Mouse (Mus musculus) layer of hippocampus, adult 11-12 months (tissue): Measurements from ENCODE around the gene Tmem14c.
"Not testable (repeated sequence)": the region's sequence is repeated elsewhere in the genome, so short reads cannot be mapped to it uniquely, and the experiment has no call there.

Experiments
- DNase-seq: peaks from one replicate; pipeline ENCODE4 v3.0.0; 2022; ENCODE audit warnings: low spot score

The Tmem14c gene

DNA sequence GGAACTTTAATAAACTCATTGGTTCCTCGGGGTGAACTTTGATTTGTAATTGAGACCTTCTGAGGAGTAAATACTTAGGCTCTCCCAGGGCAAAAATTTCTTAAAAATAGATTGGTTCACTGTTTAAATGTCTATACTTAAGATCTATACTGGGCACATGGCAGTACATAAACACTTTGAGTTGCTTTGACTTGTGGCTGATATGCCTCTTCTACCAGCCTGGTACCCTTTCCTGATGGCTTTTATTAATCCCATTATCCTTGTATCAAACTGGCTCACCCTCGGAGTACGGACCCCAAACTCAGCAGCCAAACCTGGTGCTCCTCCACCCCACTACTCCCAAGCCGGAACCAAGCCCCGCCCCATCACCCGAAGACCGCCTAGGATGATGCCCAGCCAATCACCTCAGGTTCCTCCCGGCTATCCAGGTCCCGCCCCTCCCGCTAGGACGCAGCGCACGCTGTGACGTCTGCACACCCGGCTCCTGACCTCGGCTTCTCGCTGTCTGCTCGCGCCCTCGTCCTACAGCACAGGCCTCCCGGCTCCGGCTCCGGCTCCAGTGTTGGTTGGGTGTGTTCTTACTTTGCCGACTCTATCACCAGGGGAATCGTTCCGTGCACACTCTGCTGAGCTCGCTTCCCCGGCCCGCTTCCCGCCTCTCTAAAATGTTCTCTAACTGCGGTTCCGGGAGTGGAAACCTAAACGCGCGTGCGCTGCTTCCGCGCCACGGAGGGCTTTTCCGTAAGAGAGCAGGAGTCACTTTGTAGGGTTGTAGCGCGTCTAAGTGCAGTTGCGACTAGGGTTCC, at the start of gene Tmem14c:
Gene Tmem14c (plus strand): TSS at position 464 of the 806 bp plus-strand sequence.
- peak; percentile 92 for DNase-seq

DNA sequence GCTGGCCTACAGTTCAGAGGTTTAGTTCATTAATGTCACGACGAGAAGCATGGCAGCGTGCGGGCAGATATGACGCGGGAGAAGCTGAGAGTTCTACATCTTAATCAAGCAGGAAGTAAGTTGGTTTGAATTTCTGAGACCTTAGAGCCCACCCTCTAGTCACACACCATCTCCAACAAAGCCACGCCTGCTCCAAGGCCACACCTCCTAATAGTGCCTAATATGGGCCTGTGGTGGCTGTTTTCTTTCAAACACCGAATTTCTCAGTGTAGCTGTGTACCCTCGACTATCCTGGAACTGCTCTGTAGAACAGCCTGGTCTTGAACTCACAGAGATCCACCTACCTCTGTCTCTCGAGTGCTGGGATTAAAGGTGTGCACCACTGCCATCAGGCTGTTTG, 48.5 kb upstream of the Tmem14c start:
- no peak for DNase-seq

DNA sequence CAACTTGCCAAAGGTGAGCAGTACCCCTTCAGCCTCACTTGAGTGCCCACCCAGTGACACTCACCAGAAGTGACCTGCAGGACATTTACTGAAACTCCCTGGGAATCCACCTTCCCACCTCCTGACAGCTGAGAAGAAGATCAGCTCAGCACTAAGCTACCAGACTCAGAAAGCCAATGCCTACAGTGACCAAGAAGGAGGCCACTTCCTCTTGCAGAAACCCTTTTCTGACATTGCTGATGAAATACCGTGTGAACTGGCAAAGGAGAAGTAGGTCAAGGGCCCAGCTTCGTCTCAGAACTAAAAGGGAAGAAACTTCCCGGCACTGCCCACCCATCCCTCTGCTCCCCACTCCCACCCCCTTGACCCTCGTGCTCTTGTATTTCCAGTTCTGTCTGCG, 47.5 kb upstream of the Tmem14c start:
- DNase-seq = peak; percentile 9

DNA sequence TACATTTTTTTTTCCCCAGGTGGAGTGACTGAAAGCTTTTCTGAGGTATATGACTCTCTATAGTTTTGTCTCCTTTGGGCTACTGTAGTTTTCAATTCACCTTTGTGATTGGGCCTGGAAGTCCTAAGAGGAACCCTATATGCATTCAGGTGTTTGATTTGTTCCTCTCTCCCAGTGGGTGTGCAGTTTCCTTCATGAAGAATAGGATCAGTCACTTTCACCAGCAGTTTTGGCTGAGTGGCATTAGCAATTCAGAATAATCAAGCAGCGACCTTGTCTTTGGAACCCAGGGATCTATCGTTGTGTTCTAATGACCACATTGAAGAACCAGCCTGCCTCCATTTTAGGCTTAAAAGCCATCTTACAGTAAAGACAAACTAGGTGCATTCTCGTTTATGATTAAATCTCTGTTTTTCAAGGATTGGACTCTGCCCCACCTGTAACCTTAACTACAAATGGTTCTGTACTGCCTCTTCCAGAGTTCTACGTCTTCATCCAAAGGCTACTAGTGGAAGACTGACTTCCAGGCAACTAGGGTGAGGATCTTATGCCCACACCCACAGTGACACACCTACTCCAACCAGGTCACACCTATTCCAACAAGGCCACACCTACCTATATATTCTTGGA, 46.2 kb upstream of the Tmem14c start:
- DNase-seq = no peak

DNA sequence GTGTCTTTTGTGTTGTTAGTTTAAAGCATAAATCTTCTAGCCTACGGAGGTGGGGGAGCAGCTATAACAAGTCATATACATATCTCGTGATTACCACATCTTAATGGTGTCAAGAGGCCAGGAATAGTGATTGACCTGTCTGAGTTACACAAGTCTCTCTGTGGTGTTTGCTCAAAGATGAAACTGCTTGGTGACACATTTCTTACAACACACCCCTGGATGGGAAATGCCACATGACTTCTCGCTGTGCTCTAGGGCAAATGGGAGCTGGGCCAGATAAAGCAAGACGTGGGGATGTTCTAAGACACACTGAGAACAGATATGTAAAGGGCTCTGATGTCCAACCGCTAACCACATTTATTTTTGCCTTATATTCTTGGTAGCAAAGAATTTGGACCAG, 44.8 kb upstream of the Tmem14c start:
- DNase-seq = no peak

DNA sequence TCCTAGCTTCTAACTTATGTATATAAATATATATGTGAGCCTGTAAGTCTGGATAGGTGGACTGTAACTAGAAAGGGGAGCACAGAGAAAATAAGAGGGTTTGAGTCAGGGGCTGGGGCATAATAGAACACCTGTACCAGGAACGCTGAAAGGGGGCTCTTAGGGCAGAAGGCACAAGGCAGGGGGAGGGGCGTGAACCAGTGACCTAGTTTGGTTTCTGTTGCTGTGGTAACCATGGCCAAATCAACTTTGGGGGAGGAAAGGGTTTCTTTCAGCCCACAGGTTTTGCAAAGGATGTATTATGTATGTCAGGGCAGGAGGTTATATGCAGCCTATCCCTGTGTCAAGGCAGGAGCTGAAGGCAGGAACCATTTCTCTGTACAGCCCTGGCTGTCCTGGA, 44.3 kb upstream of the Tmem14c start:
- DNase-seq = no peak

DNA sequence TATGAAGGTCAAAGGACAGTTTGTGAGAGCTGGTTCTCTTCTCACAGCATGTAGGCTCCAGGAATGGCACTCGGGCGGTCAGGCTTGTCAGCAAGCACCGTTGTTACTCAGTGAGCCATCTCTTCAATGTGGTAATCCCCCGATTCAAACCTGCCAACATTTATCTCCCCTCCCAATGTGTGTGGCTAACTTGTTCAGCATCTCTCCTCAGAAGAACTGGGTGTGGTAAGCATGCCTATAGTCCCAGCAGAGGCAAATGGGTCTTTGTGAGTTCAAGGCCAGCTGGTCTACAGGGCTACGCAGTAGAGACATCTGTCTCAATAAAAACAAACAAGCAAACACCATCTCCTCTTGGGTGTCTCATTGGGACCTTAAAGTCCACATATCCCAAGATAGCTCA, 43.1 kb upstream of the Tmem14c start:
- no peak for DNase-seq

DNA sequence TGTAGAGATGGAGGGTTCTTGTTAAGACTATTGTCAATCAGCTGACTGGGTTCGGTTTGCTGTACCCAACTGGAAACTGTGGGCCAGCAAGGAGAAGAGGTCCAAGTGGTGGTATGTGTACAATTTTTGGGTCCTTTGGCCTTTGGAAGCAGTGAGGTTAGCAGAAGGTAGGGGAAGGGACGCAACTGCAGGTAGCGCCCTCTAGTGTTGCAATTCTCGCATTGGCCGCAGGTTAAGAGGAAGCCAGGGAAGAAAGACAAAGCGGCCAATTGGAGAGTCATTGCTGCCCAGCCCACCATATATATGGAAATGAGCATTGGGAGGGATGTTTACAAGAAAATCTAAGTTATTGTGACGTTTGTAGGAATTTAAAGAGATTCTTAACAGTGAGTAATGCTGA, 38.5 kb upstream of the Tmem14c start:
- DNase-seq = peak; percentile 62

DNA sequence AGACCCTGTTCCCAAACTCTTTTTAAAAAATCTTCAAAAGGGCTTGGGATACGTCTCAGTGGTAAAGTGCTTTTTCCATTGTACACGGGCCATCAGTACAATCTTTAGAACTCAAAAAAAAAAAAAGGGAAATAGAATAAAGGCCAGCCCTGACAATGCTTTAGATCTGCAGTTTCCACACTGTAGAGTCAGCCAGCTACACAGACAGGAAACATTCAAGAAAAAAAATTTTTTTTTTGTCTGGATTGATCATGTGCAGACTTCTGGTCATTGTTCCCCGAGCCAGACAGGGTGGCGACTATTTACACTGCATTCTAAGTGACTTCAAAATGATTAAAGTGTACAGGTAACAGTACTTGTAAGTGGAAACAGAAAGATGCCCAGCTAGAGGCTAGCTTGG, 37.4 kb upstream of the Tmem14c start:
- no peak for DNase-seq

DNA sequence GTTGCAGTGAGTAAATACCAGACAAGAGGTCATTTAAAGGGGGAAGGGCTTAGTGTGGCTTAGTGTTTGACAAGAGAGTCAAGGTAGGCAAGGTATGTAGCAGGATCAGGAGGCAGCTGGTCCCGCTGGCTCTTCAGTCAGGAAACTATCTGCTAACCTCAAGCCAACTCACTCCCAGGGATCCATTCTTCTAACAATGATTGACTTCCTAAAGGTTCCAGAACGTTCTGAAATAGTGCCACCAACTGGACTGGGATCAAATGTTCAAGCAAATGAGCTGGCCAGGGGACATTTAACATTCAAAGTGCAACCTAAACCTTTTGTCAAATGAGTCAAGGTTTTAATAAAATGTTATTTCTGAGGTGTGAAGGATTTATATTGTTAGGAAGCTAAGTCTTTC, 36.8 kb upstream of the Tmem14c start:
- no peak for DNase-seq

DNA sequence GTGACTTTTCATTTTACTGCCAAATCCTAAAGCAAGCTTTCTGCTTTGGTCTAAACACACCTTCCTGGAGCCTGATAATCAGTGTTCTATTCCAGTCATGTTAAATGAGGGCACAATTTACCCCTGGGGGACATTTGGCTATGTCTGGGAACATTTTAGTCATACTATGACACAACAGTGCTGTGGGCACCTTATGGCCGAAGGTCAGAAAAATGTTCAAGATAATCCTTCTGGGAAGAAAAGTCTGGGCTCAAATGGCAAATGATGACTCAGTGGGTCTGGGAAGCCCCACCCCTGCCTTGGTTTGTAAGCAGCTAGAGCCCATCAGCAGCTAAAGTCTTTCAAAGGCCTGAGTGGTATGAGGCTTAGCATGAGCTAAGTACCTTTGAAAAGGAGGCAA, 33.3 kb upstream of the Tmem14c start:
- no peak for DNase-seq

DNA sequence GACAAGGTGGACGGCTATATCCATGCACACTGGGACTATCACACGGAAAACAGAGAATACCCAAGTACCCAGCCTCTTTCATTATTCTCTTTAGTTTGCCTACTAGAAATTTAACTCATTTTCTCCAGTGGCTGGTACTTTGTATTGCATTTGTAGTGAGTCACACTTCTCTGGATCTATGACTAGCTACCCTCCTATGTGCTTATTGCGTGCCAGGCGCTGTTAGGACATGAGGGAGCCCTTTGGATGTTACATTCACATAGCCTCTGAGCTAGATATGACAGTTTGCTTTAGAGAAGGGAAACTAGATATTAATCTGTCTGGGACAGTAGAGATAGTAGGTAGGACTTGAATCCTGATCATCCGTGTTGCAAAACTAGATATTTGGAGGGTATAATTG, 30.0 kb upstream of the Tmem14c start:
- DNase-seq = no peak

DNA sequence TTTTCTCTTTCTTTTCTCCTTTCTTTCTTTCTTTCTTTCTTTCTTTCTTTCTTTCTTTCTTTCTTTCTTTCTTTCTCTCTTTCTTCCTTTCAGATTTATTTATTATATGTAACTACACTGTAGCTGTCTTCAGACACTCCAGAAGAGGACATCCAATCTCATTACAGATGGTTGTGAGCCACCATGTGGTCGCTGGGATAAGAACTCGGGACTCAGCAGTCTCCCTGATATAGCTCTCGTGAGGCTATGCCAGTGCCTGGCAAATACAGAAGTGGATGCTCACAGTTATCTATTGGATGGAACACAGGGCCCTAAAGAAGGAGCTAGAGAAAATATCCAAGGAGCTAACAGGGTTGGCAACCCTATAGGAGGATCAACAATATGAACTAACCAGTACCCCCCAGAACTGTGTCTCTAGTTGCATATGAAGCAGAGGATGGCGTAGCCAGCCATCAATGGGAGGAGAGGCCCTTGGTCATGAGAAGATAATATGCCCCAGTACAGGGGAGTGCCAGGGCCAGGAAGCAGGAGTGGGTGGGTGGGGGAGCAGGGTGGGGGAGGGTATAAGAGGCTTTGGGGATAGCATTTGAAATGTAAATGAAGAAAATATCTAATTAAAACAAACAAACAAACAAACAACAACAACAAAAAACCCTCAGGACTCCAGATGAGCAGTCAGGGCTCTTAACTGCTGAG, 28.3 kb upstream of the Tmem14c start:
- not testable (repeated sequence) for DNase-seq

DNA sequence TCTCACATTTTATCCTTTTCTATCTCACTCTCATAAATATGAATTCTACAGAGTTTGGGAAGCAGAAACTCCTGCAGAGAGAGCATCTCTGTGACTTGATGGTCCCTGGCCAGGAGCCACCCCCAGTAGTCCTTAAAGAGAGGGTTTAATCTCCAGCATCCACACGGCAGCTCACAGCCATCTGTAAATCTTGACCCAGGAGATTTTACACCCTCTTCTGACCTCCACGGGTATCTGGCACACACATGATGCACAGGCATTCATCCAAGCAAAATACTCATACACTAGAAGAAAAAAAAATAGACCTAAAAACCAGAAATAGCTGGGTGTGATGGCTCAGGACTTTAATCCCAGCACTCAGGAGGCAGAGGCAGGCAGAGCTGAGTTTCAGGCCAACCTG, 27.7 kb upstream of the Tmem14c start:
- no peak for DNase-seq

DNA sequence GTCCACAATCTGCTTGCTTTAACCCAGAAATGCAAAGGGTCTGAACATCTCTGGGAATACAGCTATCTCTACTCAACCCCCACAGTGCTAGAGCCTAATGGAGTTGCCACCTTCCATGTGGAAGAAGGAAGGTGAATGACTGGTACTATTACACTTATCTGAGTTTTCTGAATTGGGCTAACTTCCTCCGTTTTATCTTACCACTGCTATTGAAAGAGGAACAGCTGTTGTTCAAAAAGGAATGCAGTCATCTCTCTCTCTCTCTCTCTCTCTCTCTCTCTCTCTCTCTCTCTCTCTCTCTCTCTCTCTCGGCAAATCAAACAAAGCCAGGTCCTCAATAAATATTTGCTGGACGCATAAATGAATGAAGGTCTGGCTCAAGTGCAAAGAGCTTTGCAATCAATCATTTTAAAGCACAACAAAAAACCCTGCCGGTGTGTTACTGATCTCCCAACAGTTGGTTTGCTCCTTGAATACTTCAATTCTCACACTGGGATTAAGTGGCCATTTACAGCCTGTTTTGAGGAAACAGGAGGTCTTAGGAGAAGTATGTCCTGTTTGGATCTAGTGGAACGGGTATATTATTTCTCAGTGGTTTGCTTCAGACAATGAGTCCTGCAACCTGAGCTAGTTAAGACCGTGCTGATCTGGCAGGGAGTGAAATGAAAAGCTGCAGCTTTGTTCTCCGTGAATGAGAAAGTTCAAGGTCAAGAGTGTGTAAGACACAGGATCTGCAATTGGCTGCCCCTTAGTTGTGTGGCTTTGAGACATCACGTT, 21.4 kb upstream of the Tmem14c start:
- no peak for DNase-seq

DNA sequence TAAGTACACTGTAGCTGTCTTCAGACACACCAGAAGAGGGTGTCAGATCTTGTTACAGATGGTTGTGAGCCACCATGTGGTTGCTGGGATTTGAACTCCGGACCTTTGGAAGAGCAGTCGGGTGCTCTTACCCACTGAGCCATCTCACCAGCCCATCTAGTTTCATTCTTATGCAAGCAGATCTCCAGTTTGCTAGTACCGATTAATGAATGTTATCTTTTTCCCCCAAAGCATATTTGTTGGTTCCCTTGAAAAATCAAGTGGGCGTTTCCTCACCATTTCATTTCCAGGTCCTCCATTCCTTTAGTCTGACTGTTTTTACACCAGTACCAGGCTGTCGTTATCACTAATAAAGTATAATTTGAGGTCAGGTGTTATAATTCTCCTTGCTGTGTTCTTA, 17.6 kb upstream of the Tmem14c start:
- not testable (repeated sequence) for DNase-seq

DNA sequence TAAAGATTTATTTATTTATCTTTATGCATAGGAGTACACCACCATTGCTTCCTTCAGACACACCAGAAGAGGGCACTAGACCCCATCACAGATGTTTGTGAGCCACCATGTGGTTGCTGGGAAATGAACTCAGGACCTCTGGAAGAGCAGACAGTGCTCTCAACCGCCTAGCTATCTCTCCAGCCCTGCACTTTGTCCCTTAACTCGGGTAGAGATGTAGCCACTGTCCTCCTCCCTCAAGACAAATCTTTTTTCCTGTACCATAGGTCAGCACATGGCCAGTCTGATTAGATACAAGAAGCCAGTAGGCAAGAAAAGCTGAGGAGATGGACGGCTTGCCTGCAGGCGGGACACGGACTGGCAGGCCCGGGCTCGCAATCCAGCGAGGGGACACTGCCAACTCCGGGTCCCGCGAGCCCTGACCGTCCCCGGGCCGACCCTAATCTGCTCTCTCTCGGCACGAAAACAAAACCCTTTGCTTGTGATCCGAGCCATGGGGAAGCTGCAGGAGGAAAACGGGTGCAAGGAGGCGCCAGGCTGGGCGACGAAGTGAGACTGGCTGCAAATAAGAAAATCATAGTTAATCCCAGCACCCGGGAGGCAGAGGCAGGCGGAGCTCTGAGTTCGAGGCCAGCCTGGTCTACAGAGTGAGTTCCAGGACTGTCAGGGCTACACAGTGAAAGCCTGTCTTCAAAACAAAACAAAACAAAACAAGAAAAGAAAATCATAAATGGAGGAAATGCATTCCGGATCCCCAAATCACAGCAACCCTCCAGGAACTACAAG, 15.8 kb upstream of the Tmem14c start:
- DNase-seq = no peak

DNA sequence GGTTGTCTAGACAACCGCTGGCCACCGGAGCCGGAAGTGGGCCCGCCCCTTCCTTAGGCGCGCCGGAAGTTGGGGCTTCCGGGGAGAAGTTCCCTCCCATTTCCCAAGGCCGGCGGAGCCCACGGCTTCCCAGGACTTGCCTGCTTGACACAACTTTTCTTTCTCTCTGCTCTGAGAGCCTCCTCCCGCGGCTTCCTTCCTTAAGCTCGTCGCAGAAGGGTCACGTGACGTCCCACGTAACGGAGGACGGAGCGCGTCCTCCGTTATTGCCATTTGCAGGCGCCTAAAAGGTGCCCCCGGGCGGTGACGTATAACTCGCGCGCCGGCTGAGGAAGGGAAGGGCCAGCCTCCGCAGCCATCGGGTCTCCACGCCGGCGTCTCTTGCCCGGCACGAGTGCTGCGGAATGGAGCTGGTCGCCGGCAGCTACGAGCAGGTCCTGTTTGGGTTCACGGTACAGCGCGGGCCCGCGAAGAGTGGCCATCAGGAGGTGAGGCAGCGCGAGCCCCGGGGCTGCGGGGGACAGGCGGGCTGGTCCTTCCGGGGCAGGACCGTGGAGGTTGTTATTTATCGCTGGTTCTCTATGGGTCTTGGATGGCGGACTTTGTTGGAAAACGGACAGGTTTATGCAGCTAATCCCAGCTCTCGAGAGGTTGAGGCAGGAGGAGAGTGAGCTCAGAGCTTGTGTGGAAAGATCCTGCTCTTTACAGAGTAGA, 15.0 kb upstream of the Tmem14c start, which contains the start of gene Pak1ip1:
Gene Pak1ip1 (plus strand): TSS at position 98 of the 714 bp plus-strand sequence.
- DNase-seq = peak; percentile 93

DNA sequence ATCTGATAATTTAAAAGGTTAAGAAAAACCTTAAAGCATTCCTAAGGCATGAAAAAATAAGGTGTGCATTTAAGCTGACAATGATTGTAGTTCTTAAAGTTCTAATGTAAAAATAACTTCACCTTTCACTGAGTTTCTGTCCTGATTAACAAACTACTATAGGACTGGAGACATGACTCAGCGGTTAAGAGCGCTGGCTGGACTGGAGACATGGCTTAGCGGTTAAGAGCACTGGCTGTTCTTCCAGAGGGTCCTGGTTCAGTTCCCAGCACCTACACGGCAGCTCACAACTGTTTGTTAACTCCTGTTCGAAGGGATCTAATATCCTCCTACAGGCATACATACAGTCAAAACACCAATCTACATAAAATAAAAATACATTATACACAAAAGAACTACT, 14.1 kb upstream of the Tmem14c start:
- DNase-seq = no peak

DNA sequence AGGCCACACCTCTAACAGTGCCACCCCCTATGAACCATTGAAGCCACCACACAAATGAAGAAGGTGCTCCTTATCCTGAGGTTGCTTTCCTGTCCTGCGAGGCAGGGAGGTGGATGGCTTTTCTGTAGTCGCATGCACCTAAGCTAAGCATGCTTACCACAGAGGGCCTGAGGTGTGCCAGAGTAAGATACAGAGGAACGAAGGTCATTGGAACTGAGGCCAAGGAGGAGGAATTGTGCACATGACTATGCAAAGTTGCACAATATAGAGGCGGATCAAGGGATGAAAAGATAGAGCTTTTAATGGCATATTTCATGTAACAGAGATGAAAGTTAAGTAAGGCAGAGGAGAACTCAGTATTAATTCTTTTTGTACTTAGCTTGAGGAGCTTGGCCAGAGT, 9.8 kb upstream of the Tmem14c start:
- DNase-seq = no peak

DNA sequence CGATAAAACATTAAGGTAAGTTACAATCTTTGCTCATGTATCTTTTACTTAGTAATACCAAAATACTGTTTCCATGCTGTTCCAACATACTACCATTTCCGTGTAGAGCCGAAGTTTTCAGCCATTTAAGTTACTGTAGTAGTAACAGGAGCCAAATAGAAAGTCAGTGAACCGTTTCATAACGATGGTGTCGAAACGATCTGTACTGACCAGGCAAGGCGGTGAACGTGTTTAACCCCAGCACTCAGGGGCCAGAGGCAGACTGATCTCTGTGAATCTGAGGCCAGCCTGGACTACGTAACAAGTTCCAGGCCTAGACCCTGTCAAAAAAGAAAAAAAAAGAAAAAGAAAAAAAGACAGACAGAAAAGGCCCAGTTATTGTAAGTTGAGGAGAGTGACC, 7.8 kb upstream of the Tmem14c start:
- DNase-seq = no peak
